Mouse (Mus musculus): ENCODE data around the gene Hoga1. TPM values are rescaled to one million over a fixed set of nuclear protein-coding genes. Genes with fewer than 3 reads are reported as not detected.

The Hoga1 gene
- polyA plus RNA-seq, 1 experiment, result 10.8 TPM

GRCm38 (mm10) chr19:42004258-42004657 is 41.2 kb upstream of the Hoga1 start:
- H3K36me3 ChIP-seq (ENCODE audit: control insufficient read depth, insufficient read depth, low read length), result no peaks in the 10 kb centered on the region
- H3K27ac ChIP-seq (ENCODE audit: control insufficient read depth, insufficient read depth, low read depth, low read length), result no peak overlapping the region
- TF ChIP-seq POLR2A (IDR thresholded peaks at IDR 0.05; ENCODE audit: control insufficient read depth, low read depth, low read length), result no peak
- TF ChIP-seq CTCF (IDR thresholded peaks at IDR 0.05; ENCODE audit: control insufficient read depth, insufficient read depth, insufficient replicate concordance, low read depth, low read length), result no peak
- H3K27me3 ChIP-seq (ENCODE audit: control insufficient read depth, insufficient read depth, low read length), result no peaks in the 10 kb centered on the region
- H3K4me1 ChIP-seq (ENCODE audit: control insufficient read depth, insufficient read depth, low read length), result peaks cover 4% of the 10 kb centered on the region; the same call in 1 of the 2 replicates
- no peak overlapping the region for H3K4me3 ChIP-seq (ENCODE audit: control insufficient read depth, low read depth, low read length)

- Histone ChIP-seq H3K36me3 (ENCODE audit: control insufficient read depth, insufficient read depth, low read length) (no peaks in the 10 kb centered on the region; the same call in 1 of the 2 replicates), H3K4me3 (ENCODE audit: control insufficient read depth, low read depth, low read length) (no peak overlapping the region), H3K27ac (ENCODE audit: control insufficient read depth, insufficient read depth, low read depth, low read length) (no peak overlapping the region), H3K27me3 (ENCODE audit: control insufficient read depth, insufficient read depth, low read length) (no peaks in the 10 kb centered on the region), H3K4me1 (ENCODE audit: control insufficient read depth, insufficient read depth, low read length) (peaks cover 4% of the 10 kb centered on the region; the same call in 1 of the 2 replicates)
- TF ChIP-seq POLR2A (IDR thresholded peaks at IDR 0.05; ENCODE audit: control insufficient read depth, low read depth, low read length) (no peak), CTCF (IDR thresholded peaks at IDR 0.05; ENCODE audit: control insufficient read depth, insufficient read depth, insufficient replicate concordance, low read depth, low read length) (no peak)
Observed at GRCm38 (mm10) chr19:42005616-42006015, 39.8 kb upstream of the Hoga1 start.

- TF ChIP-seq CTCF (IDR thresholded peaks at IDR 0.05; ENCODE audit: control insufficient read depth, insufficient read depth, insufficient replicate concordance, low read depth, low read length), result no peak
- no peak for TF ChIP-seq POLR2A (IDR thresholded peaks at IDR 0.05; ENCODE audit: control insufficient read depth, low read depth, low read length)
- Histone ChIP-seq H3K4me1 (ENCODE audit: control insufficient read depth, insufficient read depth, low read length) (peaks cover 2% of the 10 kb centered on the region; the same call in 1 of the 2 replicates), H3K27ac (ENCODE audit: control insufficient read depth, insufficient read depth, low read depth, low read length) (no peak overlapping the region), H3K36me3 (ENCODE audit: control insufficient read depth, insufficient read depth, low read length) (no peaks in the 10 kb centered on the region; the same call in 1 of the 2 replicates), H3K4me3 (ENCODE audit: control insufficient read depth, low read depth, low read length) (no peak overlapping the region), H3K27me3 (ENCODE audit: control insufficient read depth, insufficient read depth, low read length) (no peaks in the 10 kb centered on the region)
Observed at GRCm38 (mm10) chr19:42006568-42006967, 38.8 kb upstream of the Hoga1 start.

GRCm38 (mm10) chr19:42008586-42008985 is 36.8 kb upstream of the Hoga1 start:
- Histone ChIP-seq H3K27me3 (ENCODE audit: control insufficient read depth, insufficient read depth, low read length) (no peaks in the 10 kb centered on the region), H3K27ac (ENCODE audit: control insufficient read depth, insufficient read depth, low read depth, low read length) (no peak overlapping the region), H3K4me1 (ENCODE audit: control insufficient read depth, insufficient read depth, low read length) (peaks cover 2% of the 10 kb centered on the region; the same call in 1 of the 2 replicates), H3K36me3 (ENCODE audit: control insufficient read depth, insufficient read depth, low read length) (no peaks in the 10 kb centered on the region; the same call in 1 of the 2 replicates), H3K4me3 (ENCODE audit: control insufficient read depth, low read depth, low read length) (no peak overlapping the region)
- no peak for TF ChIP-seq POLR2A (IDR thresholded peaks at IDR 0.05; ENCODE audit: control insufficient read depth, low read depth, low read length)
- no peak for TF ChIP-seq CTCF (IDR thresholded peaks at IDR 0.05; ENCODE audit: control insufficient read depth, insufficient read depth, insufficient replicate concordance, low read depth, low read length)

- peaks cover 2% of the 10 kb centered on the region; the same call in 1 of the 2 replicates for H3K4me1 ChIP-seq (ENCODE audit: control insufficient read depth, insufficient read depth, low read length)
- H3K4me3 ChIP-seq (ENCODE audit: control insufficient read depth, low read depth, low read length), result no peak overlapping the region
- no peak overlapping the region for H3K27ac ChIP-seq (ENCODE audit: control insufficient read depth, insufficient read depth, low read depth, low read length)
- TF ChIP-seq POLR2A (IDR thresholded peaks at IDR 0.05; ENCODE audit: control insufficient read depth, low read depth, low read length) (no peak), CTCF (IDR thresholded peaks at IDR 0.05; ENCODE audit: control insufficient read depth, insufficient read depth, insufficient replicate concordance, low read depth, low read length) (no peak)
- H3K36me3 ChIP-seq (ENCODE audit: control insufficient read depth, insufficient read depth, low read length), result no peaks in the 10 kb centered on the region; the same call in 1 of the 2 replicates
- H3K27me3 ChIP-seq (ENCODE audit: control insufficient read depth, insufficient read depth, low read length), result no peaks in the 10 kb centered on the region
Observed at GRCm38 (mm10) chr19:42009067-42009466, 36.3 kb upstream of the Hoga1 start.

GRCm38 (mm10) chr19:42010436-42010835 is 35.0 kb upstream of the Hoga1 start:
- H3K4me1 ChIP-seq (ENCODE audit: control insufficient read depth, insufficient read depth, low read length), result peaks cover 2% of the 10 kb centered on the region; the same call in 1 of the 2 replicates
- H3K4me3 ChIP-seq (ENCODE audit: control insufficient read depth, low read depth, low read length), result no peak overlapping the region
- H3K36me3 ChIP-seq (ENCODE audit: control insufficient read depth, insufficient read depth, low read length), result no peaks in the 10 kb centered on the region; the same call in 1 of the 2 replicates
- no peaks in the 10 kb centered on the region for H3K27me3 ChIP-seq (ENCODE audit: control insufficient read depth, insufficient read depth, low read length)
- H3K27ac ChIP-seq (ENCODE audit: control insufficient read depth, insufficient read depth, low read depth, low read length), result no peak overlapping the region
- TF ChIP-seq POLR2A (IDR thresholded peaks at IDR 0.05; ENCODE audit: control insufficient read depth, low read depth, low read length) (no peak), CTCF (IDR thresholded peaks at IDR 0.05; ENCODE audit: control insufficient read depth, insufficient read depth, insufficient replicate concordance, low read depth, low read length) (no peak)

- peaks cover 2% of the 10 kb centered on the region; the same call in 1 of the 2 replicates for H3K4me1 ChIP-seq (ENCODE audit: control insufficient read depth, insufficient read depth, low read length)
Observed at GRCm38 (mm10) chr19:42011123-42011522, 34.3 kb upstream of the Hoga1 start.

More at GRCm38 (mm10) chr19:42011123-42011522, 34.3 kb upstream of the Hoga1 start:
- TF ChIP-seq POLR2A (IDR thresholded peaks at IDR 0.05; ENCODE audit: control insufficient read depth, low read depth, low read length) (no peak), CTCF (IDR thresholded peaks at IDR 0.05; ENCODE audit: control insufficient read depth, insufficient read depth, insufficient replicate concordance, low read depth, low read length) (no peak)
- Histone ChIP-seq H3K27me3 (ENCODE audit: control insufficient read depth, insufficient read depth, low read length) (no peaks in the 10 kb centered on the region), H3K27ac (ENCODE audit: control insufficient read depth, insufficient read depth, low read depth, low read length) (no peak overlapping the region), H3K36me3 (ENCODE audit: control insufficient read depth, insufficient read depth, low read length) (no peaks in the 10 kb centered on the region; the same call in 1 of the 2 replicates), H3K4me3 (ENCODE audit: control insufficient read depth, low read depth, low read length) (no peak overlapping the region)

Data from testis, adult 2 months (tissue).